In genomic region chr19:7182273-7182949, GRCm38 (mm10) we compare ENCODE assay signal across 8 mouse cellular contexts. TPM values are rescaled to one million over a fixed set of nuclear protein-coding genes. Genes with fewer than 3 reads are reported as not detected.
DNase-seq lines count a peak whose midpoint lies in the region; ATAC-seq and TF ChIP-seq lines count a peak whose summit lies in the region.

No protein-coding gene starts in this region.

- peak overlapping the region; percentile 27 for H3K4me2 ChIP-seq in hindbrain, embryonic 12.5 days (replicated peaks)
- H3K4me2 ChIP-seq in lung, postnatal 0 days (replicated peaks; ENCODE audit: low read depth, low read length), result peak overlapping the region; percentile 60

- DNase-seq in ovary, adult 18-20 months (ENCODE audit: low spot score), result peak; percentile 60
- no peak for DNase-seq in ovary, postnatal 10 days (ENCODE audit: low spot score)
- DNase-seq in forebrain, embryonic 10.5 days (ENCODE audit: extremely low spot score, low spot score), result no peak
- DNase-seq in layer of hippocampus, adult 8-10 months (ENCODE audit: low spot score in 2 of 2), result peak; percentile 75 to 78
- peak; percentile 80 for DNase-seq in lung, postnatal 0 days (ENCODE audit: low spot score)
- DNase-seq in right cerebral cortex, postnatal 10 days (ENCODE audit: low spot score in 2 of 2), result peak; percentile 89 to 91
- no peak for DNase-seq in gastrocnemius, postnatal 14 days

- peak overlapping the region; percentile 27 for H3K4me3 ChIP-seq in forebrain, embryonic 10.5 days
- H3K4me3 ChIP-seq in hindbrain, embryonic 12.5 days, result no peak overlapping the region
- peak overlapping the region; percentile 21 for H3K4me3 ChIP-seq in lung, postnatal 0 days (ENCODE audit: low read depth, low read length)

- 0 out of 2 replicates have a peak overlapping the region, but pooled peaks have one; percentile 33 for H3K9ac ChIP-seq in hindbrain, embryonic 12.5 days
- no peak overlapping the region for H3K9ac ChIP-seq in lung, postnatal 0 days (replicated peaks; ENCODE audit: low read depth)

- peaks cover 94% of the 10 kb centered on the region for H3K4me1 ChIP-seq in forebrain, embryonic 10.5 days
- H3K4me1 ChIP-seq in hindbrain, embryonic 12.5 days, result peaks cover 61% of the 10 kb centered on the region
- H3K4me1 ChIP-seq in lung, postnatal 0 days (ENCODE audit: insufficient read depth, low read depth, low read length), result peaks cover 8% of the 10 kb centered on the region; the same call in 1 of the 2 replicates

- intact Hi-C loops in gastrocnemius, postnatal 14 days (cut with DNase I; ENCODE audit: low total_unique reads), result no loop called here

- H3K36me3 ChIP-seq in forebrain, embryonic 10.5 days (replicated peaks), result no peaks in the 10 kb centered on the region
- H3K36me3 ChIP-seq in hindbrain, embryonic 12.5 days, result no peaks in the 10 kb centered on the region
- no peaks in the 10 kb centered on the region for H3K36me3 ChIP-seq in lung, postnatal 0 days (ENCODE audit: insufficient read depth, low read length)

- no peak for TF ChIP-seq EP300 in lung, postnatal 0 days (IDR thresholded peaks at IDR 0.05)

- TF ChIP-seq CTCF in lung, postnatal 0 days (IDR thresholded peaks at IDR 0.05), result no peak

- ATAC-seq in hindbrain, embryonic 12.5 days (ENCODE audit: low FRiP score), result peak; percentile 66
- ATAC-seq in lung, postnatal 0 days, result peak; percentile 86

- peaks cover 99% of the 10 kb centered on the region for H3K27me3 ChIP-seq in forebrain, embryonic 10.5 days (ENCODE audit: poor library complexity, severe bottlenecking)
- H3K27me3 ChIP-seq in hindbrain, embryonic 12.5 days, result peaks cover 59% of the 10 kb centered on the region
- H3K27me3 ChIP-seq in lung, postnatal 0 days (replicated peaks; ENCODE audit: insufficient read depth, low read length), result no peaks in the 10 kb centered on the region; the same call in 1 of the 2 replicates

- WGBS in forebrain, embryonic 10.5 days, result 12% methylated on average over 23 of the region's 23 CpGs
- WGBS in hindbrain, embryonic 12.5 days, result 5% methylated on average over 22 of the region's 23 CpGs
- WGBS in lung, postnatal 0 days, result 5% methylated on average over 23 of the region's 23 CpGs

- no peaks in the 10 kb centered on the region for H3K9me3 ChIP-seq in forebrain, embryonic 10.5 days
- no peaks in the 10 kb centered on the region for H3K9me3 ChIP-seq in hindbrain, embryonic 12.5 days (replicated peaks)
- H3K9me3 ChIP-seq in lung, postnatal 0 days (ENCODE audit: low read length), result no peaks in the 10 kb centered on the region

- peak overlapping the region; percentile 69 for H3K27ac ChIP-seq in forebrain, embryonic 10.5 days
- peak overlapping the region; percentile 30; the same call in 1 of the 2 replicates for H3K27ac ChIP-seq in hindbrain, embryonic 12.5 days
- no peak overlapping the region for H3K27ac ChIP-seq in lung, postnatal 0 days (ENCODE audit: low read length)

RNA-seq across cellular contexts. Expression of gene Otub1, which starts 23.7 kb away (rescaled TPM):
- polyA plus RNA-seq in forebrain, embryonic 10.5 days (2016; fragmentation: Nextera tagmentation; extraction: Ambion mirVana), result 275 and 280 TPM in 2 replicates
- 217 and 218 TPM in 2 replicates for polyA plus RNA-seq in hindbrain, embryonic 12.5 days (2016; fragmentation: Nextera tagmentation; extraction: Ambion mirVana)
- total RNA-seq in layer of hippocampus, adult 8-10 months (2022), result 100 to 1,000 TPM; 277 to 297 (median 291) TPM
- 107 and 119 TPM in 2 replicates for polyA plus RNA-seq in lung, postnatal 0 days (2015; fragmentation: Nextera tagmentation; extraction: Ambion mirVana)
- total RNA-seq in gastrocnemius, postnatal 14 days (2021), result 10 to 100 TPM; 52.6 to 62.6 TPM

RNA-seq across cellular contexts. Expression of gene Cox8a, which starts 35.0 kb away (rescaled TPM):
- polyA plus RNA-seq in forebrain, embryonic 10.5 days (2016; fragmentation: Nextera tagmentation; extraction: Ambion mirVana), result 862 and 888 TPM in 2 replicates
- 715 and 817 TPM in 2 replicates for polyA plus RNA-seq in hindbrain, embryonic 12.5 days (2016; fragmentation: Nextera tagmentation; extraction: Ambion mirVana)
- total RNA-seq in layer of hippocampus, adult 8-10 months (2022), result 1,000 to 10,000 TPM; 1,017 to 1,089 (median 1,062) TPM
- polyA plus RNA-seq in lung, postnatal 0 days (2015; fragmentation: Nextera tagmentation; extraction: Ambion mirVana), result 889 and 976 TPM in 2 replicates
- 100 to 1,000 TPM; 167 TPM for total RNA-seq in gastrocnemius, postnatal 14 days (2021)

RNA-seq across cellular contexts. Expression of gene Naa40, which starts 58.6 kb away (rescaled TPM):
- 106 and 107 TPM in 2 replicates for polyA plus RNA-seq in forebrain, embryonic 10.5 days (2016; fragmentation: Nextera tagmentation; extraction: Ambion mirVana)
- polyA plus RNA-seq in hindbrain, embryonic 12.5 days (2016; fragmentation: Nextera tagmentation; extraction: Ambion mirVana), result 75.9 and 77.6 TPM in 2 replicates
- 10 to 100 TPM; 34.6 to 44.2 (median 36.6) TPM for total RNA-seq in layer of hippocampus, adult 8-10 months (2022)
- polyA plus RNA-seq in lung, postnatal 0 days (2015; fragmentation: Nextera tagmentation; extraction: Ambion mirVana), result 16.6 and 17.7 TPM in 2 replicates
- total RNA-seq in gastrocnemius, postnatal 14 days (2021), result 10 to 100 TPM in 1 of 2 experiments, 1 to 10 TPM in 1; 9.1 to 11.7 TPM

Comparison
In these comparisons a context has a peak if more than half of its experiments do, and no peak if none do; other contexts are left out.
1. DNase-seq: peak in ovary, adult 18-20 months (single experiment), layer of hippocampus, adult 8-10 months (2 of 2), lung, postnatal 0 days (single experiment) and right cerebral cortex, postnatal 10 days (2 of 2); none in ovary, postnatal 10 days (single experiment), forebrain, embryonic 10.5 days (single experiment) and gastrocnemius, postnatal 14 days (single experiment).